Mouse (Mus musculus) spleen, postnatal 36 days (tissue): ENCODE results near the gene Crtc1.

Experiments
- DNase-seq, 2 experiments: peaks; one replicate each; pipeline ENCODE4 v3.0.0; 2022; ENCODE audit warnings: low spot score in 2 of 2, mixed read lengths in 1 of 2

Crtc1 gene

DNA sequence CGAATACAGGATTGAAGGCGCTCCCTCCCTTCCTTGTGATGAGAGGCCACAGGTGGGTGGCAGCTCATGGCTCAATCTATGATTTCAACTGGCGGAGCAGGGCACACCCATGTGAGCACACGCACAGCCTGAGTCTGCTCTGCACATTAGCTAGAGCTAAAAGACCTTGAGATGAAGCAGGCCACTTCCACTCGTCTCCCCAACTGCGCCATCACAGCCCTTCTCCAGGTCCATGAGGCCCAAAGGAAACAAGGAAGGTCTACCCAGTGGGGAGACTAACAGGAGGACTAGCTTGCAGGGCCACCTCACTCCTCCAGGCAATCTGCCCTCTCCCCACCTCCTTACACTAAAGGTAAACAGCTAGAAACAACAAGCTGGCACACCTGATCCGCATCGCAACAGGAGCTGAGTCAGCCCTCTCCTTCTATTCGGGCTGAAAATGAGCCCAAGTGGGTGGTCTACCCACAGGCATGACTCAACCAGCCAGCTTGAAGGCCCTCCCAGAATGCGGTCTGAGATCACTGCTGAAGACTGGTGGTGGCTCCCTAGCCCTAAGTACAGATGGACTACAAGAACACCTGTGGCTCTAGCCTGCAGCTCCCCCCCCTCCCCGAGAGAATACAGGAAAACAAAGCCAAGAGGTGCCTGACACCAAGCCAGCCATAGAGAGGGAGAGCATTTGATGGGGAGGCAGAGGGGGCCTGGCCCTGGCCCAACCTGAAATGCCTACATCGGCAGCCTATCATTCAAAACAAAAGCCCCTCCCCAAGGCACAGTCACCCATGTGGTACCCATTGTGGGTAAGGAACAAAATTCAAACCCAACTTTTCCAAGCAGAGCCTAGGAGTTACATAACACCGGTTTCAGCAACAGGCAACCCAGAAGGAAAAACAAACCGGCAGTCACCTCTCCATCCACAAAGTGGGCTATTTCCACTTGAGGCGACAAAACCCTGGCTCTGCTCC is 88.1 kb downstream of the Crtc1 start:
- DNase-seq = no peak

DNA sequence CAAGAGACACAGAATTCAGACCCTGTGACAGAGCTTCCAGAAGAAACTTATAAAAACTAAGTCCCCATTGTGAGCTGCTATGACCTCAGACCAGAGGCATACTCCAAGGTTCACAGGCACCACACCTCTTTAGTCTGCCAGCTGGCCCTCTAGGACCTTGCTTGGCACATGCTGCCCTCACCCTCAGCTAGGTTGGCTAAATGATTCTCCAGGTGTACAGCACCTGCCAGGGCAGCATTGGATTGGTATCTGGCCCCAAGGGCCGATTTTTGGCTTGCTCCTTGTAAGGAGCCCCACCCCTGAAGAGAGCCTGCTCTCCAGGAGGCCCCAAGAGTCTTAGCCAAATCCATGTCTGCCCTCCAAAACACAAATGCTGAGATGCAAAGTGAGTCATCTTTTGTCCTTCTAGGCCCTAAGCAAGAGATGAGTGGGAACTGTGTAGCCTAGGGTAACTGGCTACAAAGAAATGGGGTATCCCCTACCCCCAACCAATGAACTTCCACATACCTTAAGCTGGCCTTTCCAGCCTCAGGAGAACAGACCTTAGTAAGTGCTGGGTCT is 91.4 kb downstream of the Crtc1 start:
- no peak for DNase-seq

DNA sequence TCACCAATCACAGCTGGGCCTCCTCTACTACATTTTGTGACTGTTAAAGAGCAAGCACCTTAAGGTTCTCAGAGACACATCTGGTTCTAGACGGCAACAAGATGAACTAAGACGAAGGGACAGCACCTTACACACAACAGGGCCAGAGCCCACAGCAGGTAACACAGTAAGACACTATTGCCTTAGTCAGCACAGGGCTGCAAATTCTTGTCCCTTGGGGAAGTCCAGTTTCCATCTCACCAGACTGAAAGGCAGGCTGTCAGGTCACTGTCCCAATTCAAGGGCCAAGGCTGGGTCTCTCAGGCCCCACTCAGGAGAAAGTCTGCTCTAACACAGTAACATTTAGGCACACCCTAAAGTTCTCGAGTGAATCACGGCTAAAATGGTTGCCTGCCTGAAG is 91.9 kb downstream of the Crtc1 start:
- DNase-seq = no peak

DNA sequence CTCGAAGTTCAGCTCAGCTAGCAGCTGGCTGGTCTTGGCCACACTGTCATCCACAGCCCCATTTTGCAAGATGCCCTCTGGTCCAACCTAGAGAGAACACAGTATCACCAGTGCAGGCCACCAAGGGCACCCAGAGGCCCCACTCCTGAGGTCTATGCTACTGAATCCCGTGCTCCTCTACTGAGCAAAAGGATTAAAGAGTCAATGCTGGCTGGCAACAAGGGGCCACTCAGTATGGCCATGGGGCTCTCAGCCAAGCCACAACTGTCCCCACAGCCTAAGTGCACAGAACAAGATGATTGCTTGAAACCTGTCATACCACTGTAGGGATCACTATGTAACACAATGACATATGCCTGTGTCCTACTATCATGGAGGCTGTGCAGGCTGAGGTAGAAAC is 95.1 kb downstream of the Crtc1 start:
- DNase-seq = no peak

DNA sequence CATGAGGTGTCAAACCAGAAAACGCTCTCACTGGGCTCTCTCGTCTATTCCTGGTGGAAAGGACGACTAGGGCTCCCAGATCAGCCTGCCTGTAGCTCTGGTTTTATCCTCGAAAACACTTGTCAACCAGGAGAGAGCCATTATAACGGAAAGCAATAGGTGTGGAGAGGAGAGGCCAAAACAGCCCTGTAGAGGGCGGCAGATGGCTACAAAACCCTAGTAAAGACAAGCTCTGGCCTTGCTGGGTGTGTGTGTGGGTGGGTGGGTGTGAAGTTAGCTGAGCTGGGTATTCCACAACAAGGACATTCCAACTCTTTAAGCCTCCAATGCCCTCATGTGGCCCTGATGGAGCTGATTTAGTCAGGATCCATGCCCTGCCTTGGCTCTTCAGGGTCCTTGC is 95.7 kb downstream of the Crtc1 start:
- DNase-seq = no peak

DNA sequence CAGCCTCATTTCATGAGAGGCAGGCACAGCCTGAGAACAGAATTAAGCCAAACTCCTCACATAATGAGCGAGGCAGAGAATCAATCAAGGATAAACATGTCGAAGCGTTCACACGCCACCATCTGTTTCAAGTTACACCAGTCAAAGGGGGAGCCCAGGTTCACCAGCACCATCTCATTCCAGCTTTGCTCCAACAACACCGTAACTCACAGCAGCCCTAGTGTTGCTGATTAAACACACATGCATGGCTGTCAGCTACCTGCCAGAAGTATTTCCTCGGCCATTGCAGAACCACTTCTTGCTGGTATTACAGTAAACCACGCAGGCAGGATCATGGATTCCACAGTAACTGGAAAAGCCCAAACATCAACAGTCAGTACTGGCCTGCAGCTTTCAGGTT is 96.3 kb downstream of the Crtc1 start:
- DNase-seq = no peak

DNA sequence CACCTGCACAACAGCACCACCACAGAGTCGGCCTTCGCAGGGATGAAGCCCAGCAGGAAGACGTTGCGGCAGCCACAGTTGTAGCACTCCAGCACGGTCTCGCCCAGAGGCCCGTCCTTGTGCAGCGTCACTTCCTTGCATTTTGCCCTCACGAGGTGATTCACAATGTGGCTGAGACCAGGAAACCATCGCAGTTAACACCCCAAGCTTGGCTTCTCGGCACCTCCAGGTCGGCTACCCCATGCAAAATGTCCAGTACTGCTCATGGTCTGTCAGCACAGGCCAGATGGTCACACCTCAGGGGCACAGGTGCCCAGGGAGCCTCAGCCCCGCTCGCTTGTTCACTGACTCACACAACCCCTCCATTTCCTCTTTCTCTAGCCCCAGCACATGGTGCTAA is 97.4 kb downstream of the Crtc1 start:
- no peak for DNase-seq

DNA sequence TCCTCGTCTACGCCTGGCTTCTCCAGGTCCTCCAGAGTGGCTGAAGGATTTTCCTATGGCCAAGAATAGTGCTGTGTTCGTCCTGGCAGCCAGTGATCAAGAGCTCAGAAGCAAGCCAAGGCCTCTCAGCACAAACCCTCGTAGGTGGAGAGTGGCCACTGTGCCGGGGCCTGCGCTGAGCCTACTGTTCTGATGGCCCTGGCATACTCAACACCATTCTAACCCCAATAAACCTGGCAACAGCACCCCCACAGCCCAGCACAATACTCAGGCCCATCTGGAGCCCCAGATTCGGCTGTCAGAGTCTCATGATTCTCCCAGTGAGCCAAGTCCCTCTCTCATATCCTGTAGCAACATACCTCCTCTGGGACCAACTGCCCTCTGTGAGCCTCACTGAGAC is 98.7 kb downstream of the Crtc1 start:
- DNase-seq = no peak

DNA sequence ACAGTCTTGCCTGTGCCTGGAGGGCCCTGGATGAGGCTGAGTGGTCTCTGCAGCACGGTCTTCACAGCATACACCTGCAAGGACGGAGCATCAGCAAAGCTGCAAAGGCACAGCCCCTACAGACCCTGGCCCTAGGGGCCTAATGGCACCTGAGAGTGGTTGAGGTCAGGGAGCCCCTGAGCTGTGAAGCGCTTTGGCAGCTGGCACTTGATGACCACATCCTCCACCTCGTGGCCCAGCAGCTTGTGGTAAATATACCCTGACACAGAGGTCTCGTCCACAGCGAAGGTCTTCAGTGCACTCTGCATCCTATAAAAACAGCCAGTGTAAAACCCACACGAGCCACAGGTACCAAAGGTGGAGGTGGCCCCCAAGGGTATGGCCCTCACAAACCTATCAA is 100.4 kb downstream of the Crtc1 start:
- DNase-seq = no peak

DNA sequence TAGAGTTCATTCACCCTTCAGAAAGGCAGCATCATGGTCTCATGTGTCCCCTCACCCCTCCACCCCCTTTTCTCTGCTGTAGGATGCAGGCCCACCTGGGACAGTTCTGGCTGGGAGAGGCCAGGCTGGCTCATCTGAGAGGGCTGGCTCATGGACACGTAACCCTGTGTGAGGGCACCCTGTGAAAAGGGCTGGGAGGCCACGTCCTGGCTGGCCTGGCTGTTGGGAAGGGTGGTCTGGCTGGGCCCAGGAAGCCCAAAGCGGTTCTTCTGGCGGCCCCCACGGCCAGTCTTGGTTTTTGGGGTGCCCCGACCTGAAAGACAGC is 106.5 kb downstream of the Crtc1 start:
- no peak for DNase-seq
